Mouse (Mus musculus) regulatory T cell (primary cell): ENCODE results near the gene Gpr61.

ENCODE experiments used
- in situ Hi-C: fragments of 300-600 bp; cut with MboI, MseI; formaldehyde crosslinking; loops from one replicate; pipeline ENCODE4 v1.15.1; 2025; ENCODE audit warnings: high pct_unique_total_duplicates

Gpr61 gene

GRCm38 (mm10) chr3:108131216-108131615 lies 23.5 kb downstream of the Gpr61 start:
- in situ Hi-C loops = no loop called here

GRCm38 (mm10) chr3:108129804-108130203 lies 24.9 kb downstream of the Gpr61 start:
- in situ Hi-C loops = no loop called here

GRCm38 (mm10) chr3:108129367-108129766 lies 25.3 kb downstream of the Gpr61 start:
- in situ Hi-C loops = no loop called here

- in situ Hi-C loops = no loop called here
Measured at GRCm38 (mm10) chr3:108128520-108128919, 26.2 kb downstream of the Gpr61 start.

- in situ Hi-C loops = no loop called here
Measured at GRCm38 (mm10) chr3:108126327-108126726, 28.4 kb downstream of the Gpr61 start.

- in situ Hi-C loops = no loop called here
Measured at GRCm38 (mm10) chr3:108124131-108124530, 30.6 kb downstream of the Gpr61 start.

GRCm38 (mm10) chr3:108123242-108123641 lies 31.4 kb downstream of the Gpr61 start:
- in situ Hi-C loops = no loop called here

GRCm38 (mm10) chr3:108121101-108121500 lies 33.6 kb downstream of the Gpr61 start:
- in situ Hi-C loops = no loop called here

- in situ Hi-C loops = no loop called here
Measured at GRCm38 (mm10) chr3:108117465-108117864, 37.2 kb downstream of the Gpr61 start.

- in situ Hi-C loops = no loop called here
Measured at GRCm38 (mm10) chr3:108113591-108114289, 40.9 kb downstream of the Gpr61 start.

GRCm38 (mm10) chr3:108112666-108113065 lies 42.0 kb downstream of the Gpr61 start:
- in situ Hi-C loops = no loop called here

- in situ Hi-C loops = no loop called here
Measured at GRCm38 (mm10) chr3:108112246-108112645, 42.4 kb downstream of the Gpr61 start.

GRCm38 (mm10) chr3:108111320-108111719 lies 43.4 kb downstream of the Gpr61 start:
- in situ Hi-C loops = no loop called here

GRCm38 (mm10) chr3:108105281-108105680 lies 49.4 kb downstream of the Gpr61 start:
- in situ Hi-C loops = no loop called here

GRCm38 (mm10) chr3:108102075-108102474 lies 52.6 kb downstream of the Gpr61 start:
- in situ Hi-C loops = no loop called here

- in situ Hi-C loops = no loop called here
Measured at GRCm38 (mm10) chr3:108101594-108101993, 53.1 kb downstream of the Gpr61 start.
